Mouse (Mus musculus) mouse embryonic stem cell (cell line): Measurements from ENCODE around the gene Hist1h4h.

Source experiments
- in situ Hi-C, 2 experiments: fragments of 300-500 bp; cut with MboI; formaldehyde crosslinking; loops; 1 replicate in 1 of 2; 3 replicates in 1 of 2; pipeline ENCODE4 v1.14.3; 2019 to 2020; ENCODE audit warnings: low sequenced_read_pairs in 2 of 2, low pct_unique_long_range_greater_than_20kb in 1 of 2, mixed read lengths in 1 of 2; ENCODE audit not compliant: unreplicated experiment in 1 of 2

Hist1h4h gene

GRCm38 (mm10) chr13:23530901-23531875 lies at the start of gene Hist1h4h:
Hist1h4h (plus strand) TSS chr13:23531050.
- in situ Hi-C loops, result no loop called here

- in situ Hi-C loops, result no loop called here
These were observed 47.7 kb upstream of the Hist1h4h start for GRCm38 (mm10) chr13:23483153-23483552.

- in situ Hi-C loops, result no loop called here
These were observed 45.6 kb upstream of the Hist1h4h start for GRCm38 (mm10) chr13:23485271-23485670.

- in situ Hi-C loops, result no loop called here
These were observed 42.2 kb upstream of the Hist1h4h start, which contains the start of gene Btn2a2 for GRCm38 (mm10) chr13:23488400-23489322. Btn2a2 (minus strand) TSS chr13:23488857.

- in situ Hi-C loops, result no loop called here
These were observed 40.0 kb upstream of the Hist1h4h start for GRCm38 (mm10) chr13:23490863-23491262.

GRCm38 (mm10) chr13:23491263-23491662 lies 39.6 kb upstream of the Hist1h4h start:
- in situ Hi-C loops, result no loop called here

- in situ Hi-C loops, result no loop called here
These were observed 38.9 kb upstream of the Hist1h4h start for GRCm38 (mm10) chr13:23491990-23492389.

- in situ Hi-C loops, result no loop called here
These were observed 35.3 kb upstream of the Hist1h4h start for GRCm38 (mm10) chr13:23495526-23495925.

GRCm38 (mm10) chr13:23497656-23498321 lies 33.1 kb upstream of the Hist1h4h start:
- in situ Hi-C loops, result no loop called here

- in situ Hi-C loops, result no loop called here
These were observed 32.2 kb upstream of the Hist1h4h start for GRCm38 (mm10) chr13:23498653-23499052.

- in situ Hi-C loops, result loop anchor here (10.0 to 25.0 kb wide), 3 partner anchors 45 to 1575 kb away; partner anchors contain the start of genes Hist1h2ag (in 1 of the 2), Hist1h2ah (in 1 of the 2), Hist1h2bj (in 1 of the 2) and Hist1h2bk (in 1 of the 2)
These were observed 30.9 kb upstream of the Hist1h4h start for GRCm38 (mm10) chr13:23499943-23500342.

- in situ Hi-C loops, result loop anchor here (10.0 to 25.0 kb wide), 3 partner anchors 46 to 1576 kb away; partner anchors contain the start of genes Hist1h2ag (in 1 of the 2), Hist1h2ah (in 1 of the 2), Hist1h2bj (in 1 of the 2) and Hist1h2bk (in 1 of the 2)
These were observed 30.2 kb upstream of the Hist1h4h start for GRCm38 (mm10) chr13:23500424-23501200.

GRCm38 (mm10) chr13:23501511-23501910 lies 29.3 kb upstream of the Hist1h4h start:
- in situ Hi-C loops, result loop anchor here (10.0 to 25.0 kb wide), 3 partner anchors 47 to 1577 kb away; partner anchors contain the start of genes Hist1h2ag (in 1 of the 2), Hist1h2ah (in 1 of the 2), Hist1h2bj (in 1 of the 2) and Hist1h2bk (in 1 of the 2)

- in situ Hi-C loops, result loop anchor here (10.0 to 25.0 kb wide), 3 partner anchors 47 to 1577 kb away; partner anchors contain the start of genes Hist1h2ag (in 1 of the 2), Hist1h2ah (in 1 of the 2), Hist1h2bj (in 1 of the 2) and Hist1h2bk (in 1 of the 2)
These were observed 28.8 kb upstream of the Hist1h4h start for GRCm38 (mm10) chr13:23502031-23502567.

- in situ Hi-C loops, result loop anchor here (10.0 to 25.0 kb wide), 3 partner anchors 48 to 1578 kb away; partner anchors contain the start of genes Hist1h2ag (in 1 of the 2), Hist1h2ah (in 1 of the 2), Hist1h2bj (in 1 of the 2) and Hist1h2bk (in 1 of the 2)
These were observed 27.9 kb upstream of the Hist1h4h start for GRCm38 (mm10) chr13:23502916-23503315.

GRCm38 (mm10) chr13:23503797-23504196 lies 27.1 kb upstream of the Hist1h4h start:
- in situ Hi-C loops, result loop anchor here (10.0 to 25.0 kb wide), 3 partner anchors 49 to 1579 kb away; partner anchors contain the start of genes Hist1h2ag (in 1 of the 2), Hist1h2ah (in 1 of the 2), Hist1h2bj (in 1 of the 2) and Hist1h2bk (in 1 of the 2)
